Mouse (Mus musculus): ENCODE measurements at regions not wholly inside any gene's neighbourhood (a gene's known extent, or its start where the extent isn't known, plus 50 kb on each side); places are given as distances from the start of the nearest gene placed in this dataset.
A peak's percentile ranks its signal among the peaks of the same experiment; 100 is the strongest.

DNA sequence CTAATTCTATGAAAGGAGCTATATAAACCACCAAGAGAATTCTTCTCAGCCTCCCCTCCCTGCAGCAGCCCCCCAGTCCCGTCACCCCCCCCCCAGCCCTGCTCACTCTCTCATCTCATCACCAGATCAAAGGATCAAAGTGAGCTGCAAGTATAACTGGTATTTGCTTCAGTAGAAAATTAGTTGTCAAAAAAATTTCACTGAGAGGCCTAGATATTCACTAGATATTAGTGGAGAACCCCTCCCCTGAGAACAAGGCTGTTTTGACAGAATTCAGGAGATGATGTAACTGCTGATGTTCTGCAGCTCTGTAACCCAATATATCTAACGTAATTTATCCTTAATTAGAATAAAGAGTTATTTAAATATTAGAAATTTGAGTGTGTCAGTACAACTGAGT, 124.2 kb upstream of the Slitrk2 start:
- 59% methylated on average over 2 of the region's 2 CpGs for WGBS

DNA sequence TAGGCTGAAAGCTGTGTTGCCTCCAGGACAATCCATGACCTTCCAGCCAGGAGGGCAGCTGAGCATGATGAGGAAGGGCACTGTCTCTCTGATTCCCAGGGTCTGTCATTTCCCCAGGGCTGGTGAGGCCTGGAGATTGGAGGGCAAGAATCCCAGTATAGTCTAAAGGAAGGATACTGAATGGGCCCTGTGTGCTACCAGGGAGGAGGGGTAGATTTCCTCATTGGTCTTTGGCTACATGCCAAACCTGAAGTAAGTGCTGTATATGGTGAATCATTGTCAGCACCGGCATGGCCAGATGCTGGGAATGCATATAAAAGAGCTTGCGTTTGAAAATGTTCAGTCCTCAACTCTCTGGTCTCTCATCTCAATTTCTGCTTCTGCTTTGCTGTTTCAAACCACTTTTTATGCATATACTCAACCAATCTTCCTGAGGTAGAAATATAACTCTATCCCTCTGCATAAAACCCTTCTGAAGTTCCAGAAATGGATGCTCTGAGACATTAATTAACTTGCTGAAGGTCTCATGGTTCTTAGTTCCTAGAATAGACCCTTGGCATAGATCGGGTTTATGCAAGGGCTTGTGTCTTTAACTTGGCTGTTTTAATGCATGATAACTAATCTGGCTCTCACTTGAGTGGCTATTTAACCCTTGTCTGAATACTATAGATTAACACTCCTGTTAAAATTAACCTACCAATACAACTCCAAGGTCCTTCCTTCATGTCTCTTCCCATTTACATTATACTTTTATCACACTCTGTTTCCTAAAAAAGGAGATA, 122.1 kb upstream of the Slitrk2 start:
- H3K9me3 ChIP-seq, result no peaks in the 10 kb centered on the region
- ATAC-seq, result no peak
- no peaks in the 10 kb centered on the region for H3K27me3 ChIP-seq
- no peak overlapping the region for H3K27ac ChIP-seq
- H3K9ac ChIP-seq (replicated peaks), result no peak overlapping the region
- no peak overlapping the region for H3K4me2 ChIP-seq (replicated peaks)
- WGBS, result 66% methylated on average over 3 of the region's 3 CpGs
- H3K4me3 ChIP-seq (replicated peaks), result no peak overlapping the region
- no peaks in the 10 kb centered on the region for H3K36me3 ChIP-seq
- no peaks in the 10 kb centered on the region for H3K4me1 ChIP-seq (replicated peaks)

More for the DNA sequence above, 124.2 kb upstream of the Slitrk2 start:
- no peaks in the 10 kb centered on the region for H3K4me1 ChIP-seq (replicated peaks)
- no peak overlapping the region for H3K27ac ChIP-seq
- H3K9ac ChIP-seq (replicated peaks), result no peak overlapping the region
- H3K9me3 ChIP-seq, result no peaks in the 10 kb centered on the region
- no peak overlapping the region for H3K4me3 ChIP-seq (replicated peaks)
- ATAC-seq, result no peak
- no peaks in the 10 kb centered on the region for H3K36me3 ChIP-seq
- H3K27me3 ChIP-seq, result no peaks in the 10 kb centered on the region
- H3K4me2 ChIP-seq (replicated peaks), result no peak overlapping the region

DNA sequence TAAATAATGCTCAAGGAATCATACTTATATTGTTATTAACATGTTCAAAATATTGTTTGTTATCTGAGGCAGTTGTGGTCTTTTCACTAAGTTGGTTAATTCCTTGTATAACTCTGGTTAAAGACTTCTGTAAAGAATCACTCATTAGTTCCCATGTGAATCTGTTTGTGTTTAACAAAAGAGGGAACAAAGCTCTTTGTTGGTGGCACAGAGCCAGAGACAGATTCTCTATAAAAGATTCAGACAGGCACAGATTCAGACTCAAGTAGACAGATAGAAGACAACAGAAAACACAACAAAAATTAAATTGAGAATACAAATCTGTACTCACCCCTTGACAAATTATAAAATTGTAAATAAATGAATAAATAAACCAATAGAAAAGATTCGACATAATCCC, 120.2 kb upstream of the Slitrk2 start:
- H3K36me3 ChIP-seq, result no peaks in the 10 kb centered on the region
- no peaks in the 10 kb centered on the region for H3K4me1 ChIP-seq (replicated peaks)
- no peak overlapping the region for H3K27ac ChIP-seq
- H3K4me3 ChIP-seq (replicated peaks), result no peak overlapping the region
- H3K27me3 ChIP-seq, result no peaks in the 10 kb centered on the region
- no peaks in the 10 kb centered on the region for H3K9me3 ChIP-seq
- ATAC-seq, result no peak
- H3K9ac ChIP-seq (replicated peaks), result no peak overlapping the region
- 91% methylated on average over 1 of the region's 1 CpGs for WGBS
- H3K4me2 ChIP-seq (replicated peaks), result no peak overlapping the region

DNA sequence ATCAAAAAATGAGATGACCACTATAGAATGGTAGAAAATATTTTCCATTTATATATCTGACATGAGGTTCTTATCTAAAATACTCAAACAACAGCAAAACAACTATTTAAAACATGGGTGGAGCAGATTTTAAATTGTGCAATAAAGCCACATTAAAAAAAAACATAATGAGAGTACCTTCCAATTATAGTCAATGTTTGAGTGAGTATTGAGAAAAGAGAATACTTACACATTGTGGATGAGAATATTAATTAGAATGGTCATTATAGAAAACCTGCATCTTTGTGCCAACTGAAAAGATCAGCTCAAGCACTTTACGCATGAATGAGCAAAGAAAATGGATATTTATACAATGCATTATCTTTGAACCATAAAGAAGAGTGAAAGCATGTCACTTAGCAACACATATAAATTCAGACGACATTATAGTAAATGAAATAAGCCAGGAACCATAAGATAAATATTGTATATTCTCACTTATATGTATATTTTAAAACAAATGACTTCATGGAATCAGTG, 105.1 kb upstream of the Slitrk2 start:
- ATAC-seq, result no peak
- Histone ChIP-seq H3K27me3 (no peaks in the 10 kb centered on the region), H3K9ac (replicated peaks) (no peak overlapping the region), H3K4me2 (replicated peaks) (no peak overlapping the region), H3K9me3 (no peaks in the 10 kb centered on the region), H3K27ac (no peak overlapping the region), H3K4me3 (replicated peaks) (no peak overlapping the region), H3K36me3 (no peaks in the 10 kb centered on the region), H3K4me1 (replicated peaks) (no peaks in the 10 kb centered on the region)
- WGBS, result 30% methylated on average over 2 of the region's 2 CpGs

DNA sequence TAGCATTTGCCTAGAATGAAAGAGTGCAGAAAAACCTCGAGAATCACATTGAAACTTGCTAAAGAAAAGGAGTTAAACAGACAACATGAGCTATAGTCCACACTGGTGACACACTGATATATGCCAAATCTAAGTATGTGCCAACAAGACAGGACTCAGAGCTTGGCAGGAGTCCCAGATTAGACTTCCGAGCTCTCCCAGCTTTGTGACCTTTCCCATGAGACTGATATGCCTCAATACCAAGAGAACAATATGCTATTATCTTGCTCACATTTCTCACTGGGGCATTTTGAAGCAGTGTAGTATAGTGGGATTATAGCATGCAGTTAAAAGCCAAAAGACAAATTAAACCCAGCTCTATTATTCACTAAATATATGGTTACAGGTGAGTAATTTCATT, 94.6 kb upstream of the Slitrk2 start:
- H3K4me2 ChIP-seq (replicated peaks), result no peak overlapping the region
- H3K9ac ChIP-seq (replicated peaks), result no peak overlapping the region
- no peaks in the 10 kb centered on the region for H3K9me3 ChIP-seq
- no peak overlapping the region for H3K4me3 ChIP-seq (replicated peaks)
- 0 out of 2 replicates have a peak, but pooled peaks have one; percentile 14 for ATAC-seq
- no peak overlapping the region for H3K27ac ChIP-seq
- H3K36me3 ChIP-seq, result no peaks in the 10 kb centered on the region
- H3K4me1 ChIP-seq (replicated peaks), result no peaks in the 10 kb centered on the region
- H3K27me3 ChIP-seq, result no peaks in the 10 kb centered on the region
- 30% methylated on average over 2 of the region's 2 CpGs for WGBS
